Mouse (Mus musculus): ENCODE data around the gene Limch1.

The Limch1 gene

GRCm38 (mm10) chr5:66745996-66746681 lies 512 bp downstream of the Limch1 start:
- no peak for DNase-seq (ENCODE audit: extremely low read depth, low read depth, low spot score)

- no peak for DNase-seq (ENCODE audit: extremely low read depth, low read depth, low spot score)
Measured at GRCm38 (mm10) chr5:66746761-66747160, 1.1 kb downstream of the Limch1 start.

- no peak for DNase-seq (ENCODE audit: extremely low read depth, low read depth, low spot score)
Measured at GRCm38 (mm10) chr5:66747761-66748430, 2.3 kb downstream of the Limch1 start.

GRCm38 (mm10) chr5:66748448-66749115 lies 3.0 kb downstream of the Limch1 start:
- DNase-seq (ENCODE audit: extremely low read depth, low read depth, low spot score) = no peak

- DNase-seq (ENCODE audit: extremely low read depth, low read depth, low spot score) = no peak
Measured at GRCm38 (mm10) chr5:66750641-66751040, 5.0 kb downstream of the Limch1 start.

- DNase-seq (ENCODE audit: extremely low read depth, low read depth, low spot score) = no peak
Measured at GRCm38 (mm10) chr5:66751332-66751980, 5.8 kb downstream of the Limch1 start.

GRCm38 (mm10) chr5:66753620-66754019 lies 8.0 kb downstream of the Limch1 start:
- DNase-seq (ENCODE audit: extremely low read depth, low read depth, low spot score) = no peak

GRCm38 (mm10) chr5:66756821-66757705 lies 11.4 kb downstream of the Limch1 start:
- no peak for DNase-seq (ENCODE audit: extremely low read depth, low read depth, low spot score)

- no peak for DNase-seq (ENCODE audit: extremely low read depth, low read depth, low spot score)
Measured at GRCm38 (mm10) chr5:66757706-66758237, 12.1 kb downstream of the Limch1 start.

GRCm38 (mm10) chr5:66759354-66759753 lies 13.7 kb downstream of the Limch1 start:
- no peak for DNase-seq (ENCODE audit: extremely low read depth, low read depth, low spot score)

- DNase-seq (ENCODE audit: extremely low read depth, low read depth, low spot score) = no peak
Measured at GRCm38 (mm10) chr5:66760747-66761146, 15.1 kb downstream of the Limch1 start.

GRCm38 (mm10) chr5:66762006-66762405 lies 16.4 kb downstream of the Limch1 start:
- DNase-seq (ENCODE audit: extremely low read depth, low read depth, low spot score) = no peak

GRCm38 (mm10) chr5:66764129-66764528 lies 18.5 kb downstream of the Limch1 start:
- no peak for DNase-seq (ENCODE audit: extremely low read depth, low read depth, low spot score)

GRCm38 (mm10) chr5:66765911-66766310 lies 20.3 kb downstream of the Limch1 start:
- DNase-seq (ENCODE audit: extremely low read depth, low read depth, low spot score) = no peak

GRCm38 (mm10) chr5:66768034-66768433 lies 22.4 kb downstream of the Limch1 start:
- no peak for DNase-seq (ENCODE audit: extremely low read depth, low read depth, low spot score)

- no peak for DNase-seq (ENCODE audit: extremely low read depth, low read depth, low spot score)
Measured at GRCm38 (mm10) chr5:66769070-66769469, 23.4 kb downstream of the Limch1 start.

- DNase-seq (ENCODE audit: extremely low read depth, low read depth, low spot score) = no peak
Measured at GRCm38 (mm10) chr5:66769558-66769957, 23.9 kb downstream of the Limch1 start.

GRCm38 (mm10) chr5:66777999-66778710 lies 32.5 kb downstream of the Limch1 start:
- DNase-seq (ENCODE audit: extremely low read depth, low read depth, low spot score) = no peak

GRCm38 (mm10) chr5:66780371-66780770 lies 34.7 kb downstream of the Limch1 start:
- no peak for DNase-seq (ENCODE audit: extremely low read depth, low read depth, low spot score)

GRCm38 (mm10) chr5:66781507-66781906 lies 35.9 kb downstream of the Limch1 start:
- DNase-seq (ENCODE audit: extremely low read depth, low read depth, low spot score) = no peak
